Mouse (Mus musculus) right cerebral cortex, adult 2 months (tissue): ENCODE data around the gene Tmem94.
"Not testable (repeated sequence)": the region's sequence is repeated elsewhere in the genome, so short reads cannot be mapped to it uniquely, and the experiment has no call there.

Source experiments
- DNase-seq, 2 experiments: peaks; one replicate each; pipeline ENCODE4 v3.0.0; 2021 to 2022; ENCODE audit warnings: low spot score in 2 of 2

The Tmem94 gene

DNA sequence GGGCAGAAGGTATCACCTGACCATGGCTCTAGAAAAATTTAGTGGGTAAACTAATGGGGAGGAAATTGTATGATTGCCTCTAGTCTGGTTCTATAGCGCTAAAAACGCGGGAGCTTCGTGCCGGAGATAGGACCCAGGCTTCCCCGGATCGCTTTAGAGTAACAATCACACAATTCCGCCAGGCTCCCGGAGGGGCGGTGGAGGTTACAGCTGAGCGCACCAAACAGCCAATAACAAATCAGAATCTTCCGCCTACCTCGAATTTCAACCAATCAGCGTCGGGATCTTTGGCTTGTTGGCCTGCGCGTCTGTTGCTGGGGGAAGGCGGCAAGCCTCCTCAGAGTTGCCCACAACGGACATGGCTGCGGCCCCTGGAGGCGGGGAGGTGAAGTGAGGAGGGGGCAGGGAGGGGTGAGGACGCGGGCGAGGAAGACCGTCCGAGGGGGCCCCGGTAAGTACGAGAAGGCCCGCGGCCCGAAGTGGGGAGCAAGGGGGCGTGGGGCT is at the start of gene Tmem94:
Gene Tmem94 (plus strand): TSS at position 331 of the 504 bp plus-strand sequence.
- DNase-seq = peak; percentile 96 to 99

DNA sequence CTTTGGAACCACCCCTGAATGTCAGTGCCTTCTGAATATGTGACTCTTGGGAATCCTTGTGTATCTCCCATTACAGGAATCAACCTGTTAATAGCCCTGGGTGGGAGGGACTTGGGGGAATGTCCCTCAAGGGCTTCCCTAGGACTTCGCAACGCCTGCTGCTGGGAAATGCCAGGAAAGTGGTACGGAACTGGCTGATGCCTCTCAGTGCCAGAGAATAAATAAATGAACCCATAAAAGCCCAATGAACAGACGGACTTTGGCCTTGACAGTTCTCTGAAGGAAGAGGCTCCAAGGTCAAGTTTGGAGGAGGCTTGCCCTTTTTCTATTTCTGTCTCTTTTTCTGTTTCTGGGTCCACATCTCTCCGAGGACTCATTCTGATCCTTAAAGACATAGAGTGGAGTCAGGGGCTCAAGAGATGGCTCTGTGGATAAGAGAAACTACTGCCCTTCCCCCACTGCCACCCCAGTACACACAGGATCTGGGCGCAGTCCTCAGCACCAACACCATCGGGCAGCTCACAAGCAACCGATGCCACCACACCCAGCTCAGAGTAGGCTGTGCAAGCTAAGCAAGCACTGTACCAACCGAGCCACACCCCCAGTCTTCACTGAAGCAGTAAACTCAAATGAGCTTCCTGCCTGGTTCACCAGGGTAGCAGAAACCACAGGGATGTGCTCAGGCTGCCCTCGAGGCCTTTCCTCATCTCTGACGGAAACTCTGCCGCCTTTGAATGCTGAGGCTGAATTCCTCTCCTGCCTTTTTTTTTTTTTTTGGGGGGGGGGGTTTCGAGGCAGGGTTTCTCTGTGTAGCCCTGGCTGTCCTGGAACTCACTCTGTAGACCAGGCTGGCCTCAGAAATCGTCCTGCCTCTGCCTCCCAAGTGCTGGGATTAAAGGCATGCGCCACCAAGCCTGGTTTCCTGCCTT is 48.6 kb upstream of the Tmem94 start:
- DNase-seq = no peak

DNA sequence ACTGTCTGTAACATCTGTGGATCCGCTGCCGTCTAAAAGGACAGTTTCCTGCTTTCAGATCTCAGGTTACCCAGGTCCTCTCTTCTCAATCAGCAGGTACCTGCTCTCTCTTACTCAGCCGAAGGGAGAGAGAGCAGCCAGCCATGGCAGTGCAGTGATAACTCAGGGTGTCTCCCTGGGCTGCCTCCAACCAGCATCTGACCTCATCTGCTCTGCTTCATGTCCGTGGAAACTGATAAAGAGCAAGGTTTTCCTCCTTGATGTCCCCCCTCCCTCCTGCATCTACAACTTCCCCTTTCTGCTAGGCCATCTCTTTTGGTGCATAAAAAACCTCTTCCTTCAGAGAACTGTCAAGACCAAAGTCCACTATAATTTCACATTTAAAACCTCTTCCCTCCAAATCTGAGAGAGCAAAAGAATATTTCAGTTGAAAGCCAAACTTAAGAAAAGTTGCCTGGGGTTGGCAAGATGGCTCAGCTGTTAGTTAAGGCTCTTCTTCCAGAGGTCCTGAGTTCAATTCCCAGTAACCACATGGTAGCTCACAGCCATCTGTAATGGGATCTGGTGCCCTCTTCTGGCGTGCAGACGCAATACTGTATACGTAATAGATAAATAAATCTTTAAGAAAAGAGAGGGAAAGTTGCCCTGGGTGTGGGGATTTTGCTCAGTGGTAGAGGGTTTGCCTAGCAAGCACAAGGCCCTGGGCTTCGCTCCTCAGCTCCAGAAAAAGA is 47.4 kb upstream of the Tmem94 start:
- DNase-seq = no peak

DNA sequence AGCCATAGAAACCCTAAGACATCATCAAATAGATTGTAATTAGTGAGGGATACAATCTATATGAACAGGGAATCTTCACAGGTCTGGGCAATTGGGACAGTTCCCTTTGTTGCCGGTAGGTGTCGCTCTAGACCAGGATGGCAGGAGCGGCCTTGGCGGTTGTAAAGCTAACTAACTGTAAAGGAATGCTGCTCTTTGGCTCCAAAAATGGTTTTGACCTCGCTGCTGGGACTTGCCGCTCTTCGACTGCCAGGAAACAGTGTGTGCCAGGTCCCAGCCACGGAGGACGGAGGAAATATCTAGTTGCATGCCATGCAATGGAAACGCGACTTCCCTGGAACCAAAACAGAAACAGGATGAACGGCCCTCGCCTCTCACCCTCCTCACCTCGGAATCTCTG is 42.6 kb upstream of the Tmem94 start:
- peak; percentile 88 to 91 for DNase-seq

DNA sequence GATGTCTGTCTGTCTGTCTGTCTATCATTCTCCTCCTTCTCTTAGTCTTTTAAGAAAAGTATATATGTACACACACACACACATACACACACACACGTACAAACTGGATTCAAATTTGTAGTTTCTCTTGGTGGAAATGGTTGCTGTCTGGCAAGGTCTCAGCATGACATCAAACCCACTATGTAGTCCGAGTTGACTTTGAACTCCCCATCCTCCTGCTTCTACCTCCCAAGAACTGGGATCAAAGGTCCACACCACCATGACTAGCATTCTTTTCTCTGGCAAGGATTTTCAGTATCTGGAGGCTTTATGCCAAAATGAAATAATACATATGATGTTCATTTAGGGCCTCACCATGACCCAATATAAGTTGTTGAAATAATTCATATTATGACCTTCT is 42.0 kb upstream of the Tmem94 start:
- DNase-seq = no peak

DNA sequence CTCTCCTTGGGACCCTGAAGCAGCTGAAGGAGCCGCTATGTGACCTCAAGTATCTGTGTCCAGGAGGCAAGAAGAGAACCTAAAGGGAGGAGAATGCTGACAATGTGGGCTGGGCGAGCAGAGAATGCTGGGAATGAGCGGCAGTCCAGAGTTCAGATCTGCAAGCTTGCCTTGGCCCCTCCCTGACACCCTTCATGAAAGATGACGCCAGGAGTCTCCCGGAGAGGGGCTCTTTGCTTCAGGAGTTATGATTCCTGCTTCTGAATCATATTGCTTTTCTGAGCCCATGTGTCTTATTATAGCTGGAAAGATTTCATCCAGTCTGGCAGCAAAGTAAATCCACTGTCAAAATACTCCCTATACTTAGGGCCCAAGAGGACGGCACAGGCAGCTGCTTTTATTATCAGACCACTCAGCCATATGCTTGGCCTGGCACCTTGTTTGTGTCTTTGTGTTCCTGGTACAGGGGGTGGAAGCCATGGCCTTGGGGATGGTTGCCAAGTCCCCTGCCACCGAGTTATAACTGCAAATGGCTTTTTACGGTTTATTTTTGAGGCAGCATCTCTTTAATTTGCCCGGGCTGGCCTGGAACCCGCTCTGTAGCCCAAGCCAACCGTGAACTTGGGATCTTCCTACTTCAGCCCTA is 31.1 kb upstream of the Tmem94 start:
- DNase-seq = peak; percentile 14 to 25

DNA sequence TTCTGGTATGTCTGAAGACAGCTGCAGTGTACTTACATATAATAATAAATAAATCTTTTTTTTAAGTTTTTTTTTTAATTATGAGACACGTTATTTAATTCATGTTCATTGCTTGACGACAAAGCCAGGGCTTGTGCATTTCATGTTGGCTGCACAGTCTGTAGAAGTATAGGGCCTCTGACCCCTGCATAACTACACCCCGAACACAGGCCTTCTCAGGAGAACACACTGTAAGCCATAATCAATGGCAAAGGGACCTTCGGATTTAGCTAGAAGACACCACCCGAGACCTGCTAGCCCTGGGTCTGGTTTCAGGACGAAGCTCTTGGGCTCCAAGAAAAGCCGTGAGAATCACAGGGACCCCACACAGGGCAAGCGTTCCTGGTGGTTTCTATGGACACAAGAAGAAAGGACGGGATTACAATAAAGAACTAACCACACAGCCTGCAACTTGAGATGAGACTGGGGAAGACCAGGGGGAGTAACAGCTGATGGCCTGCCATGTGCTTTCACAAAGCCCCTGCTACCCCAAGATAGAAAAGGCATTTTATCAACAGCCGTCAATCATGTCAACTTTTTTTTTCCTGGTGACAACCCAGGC is 27.5 kb upstream of the Tmem94 start:
- no peak for DNase-seq

DNA sequence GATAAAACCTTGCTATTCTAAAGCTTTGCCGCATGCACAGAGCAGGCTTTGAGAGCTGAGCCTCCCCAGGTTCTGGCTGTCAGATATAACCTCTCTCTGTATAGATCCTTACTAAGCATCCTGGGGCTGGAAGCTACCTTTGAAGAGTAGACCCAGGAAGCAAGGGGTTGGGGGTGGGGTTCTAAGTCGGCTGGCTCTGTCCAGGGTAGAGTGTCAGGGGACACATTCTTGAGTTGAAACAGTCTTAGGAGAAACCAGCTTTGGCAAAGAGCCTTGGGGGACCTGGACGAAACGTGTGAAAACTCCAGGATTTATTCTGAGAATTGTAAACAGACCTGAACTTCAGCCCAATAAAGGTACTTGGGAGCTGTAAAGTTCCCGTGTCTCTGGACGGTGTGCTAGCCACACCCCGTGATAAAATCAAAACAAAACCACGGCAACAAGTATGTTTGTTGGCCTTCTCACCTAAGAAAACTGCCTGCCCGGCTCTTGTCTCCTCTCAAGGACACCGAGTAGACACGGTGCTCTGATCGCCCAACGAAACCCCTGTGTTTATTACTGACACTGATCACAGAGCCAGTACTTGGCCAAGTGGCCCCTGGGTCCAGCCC is 26.9 kb upstream of the Tmem94 start:
- no peak for DNase-seq

DNA sequence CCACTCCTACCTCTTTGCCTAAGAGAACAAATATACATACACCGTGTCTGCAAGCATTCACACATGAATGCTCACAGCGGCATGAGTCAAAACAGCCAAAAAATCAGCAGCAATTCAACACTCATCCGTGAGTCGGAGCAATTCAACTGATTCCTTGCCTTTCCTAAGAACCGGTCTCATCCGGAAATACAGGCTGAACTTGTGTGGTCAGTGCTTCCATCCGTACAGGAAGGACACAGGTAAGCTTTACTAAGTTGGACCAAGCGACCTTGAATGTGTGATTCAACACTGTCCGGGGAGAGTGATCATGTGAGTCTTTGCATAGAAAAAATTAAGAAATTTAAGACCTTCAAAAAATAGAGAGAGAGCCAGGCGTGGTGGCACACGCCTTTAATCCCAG is 24.2 kb upstream of the Tmem94 start:
- DNase-seq = no peak

DNA sequence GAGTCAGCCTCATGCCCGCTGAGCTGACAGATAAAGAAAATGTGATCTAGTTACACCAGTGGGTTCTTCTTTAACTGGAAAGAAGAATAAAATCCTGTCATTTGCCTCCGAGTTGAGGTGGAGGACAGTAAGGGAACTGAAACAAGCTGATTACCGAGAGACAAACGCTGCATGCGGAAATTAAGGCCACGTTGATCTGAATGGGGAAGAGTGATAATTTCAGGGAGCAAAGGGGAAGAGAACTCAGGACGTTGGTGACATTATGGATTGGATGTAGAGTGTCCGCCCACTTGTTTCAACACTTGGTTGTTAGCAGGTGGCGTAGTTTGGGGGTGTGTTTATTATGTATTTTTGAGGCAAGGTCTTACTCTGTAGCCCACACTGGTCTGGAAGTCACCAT is 22.3 kb upstream of the Tmem94 start:
- no peak for DNase-seq

DNA sequence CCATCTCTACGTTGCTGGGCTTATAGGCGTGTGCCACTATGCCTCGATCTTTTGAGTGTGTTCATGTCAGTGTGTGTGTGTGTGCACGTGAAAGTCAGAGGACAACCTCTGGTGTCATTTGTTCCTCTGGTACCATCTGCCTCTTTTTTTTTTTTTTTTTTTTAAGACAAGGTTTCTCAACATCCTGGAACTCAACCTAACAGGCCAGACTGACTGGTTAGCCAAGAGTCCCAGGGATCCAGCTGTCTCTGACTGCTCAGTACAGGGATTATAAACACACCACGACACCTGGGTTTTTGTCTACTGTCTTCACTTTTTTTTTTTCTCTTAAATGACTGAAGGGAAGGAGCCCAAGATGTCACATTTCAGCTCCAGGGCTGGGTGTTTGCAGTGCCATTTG is 20.8 kb upstream of the Tmem94 start:
- DNase-seq = no peak

DNA sequence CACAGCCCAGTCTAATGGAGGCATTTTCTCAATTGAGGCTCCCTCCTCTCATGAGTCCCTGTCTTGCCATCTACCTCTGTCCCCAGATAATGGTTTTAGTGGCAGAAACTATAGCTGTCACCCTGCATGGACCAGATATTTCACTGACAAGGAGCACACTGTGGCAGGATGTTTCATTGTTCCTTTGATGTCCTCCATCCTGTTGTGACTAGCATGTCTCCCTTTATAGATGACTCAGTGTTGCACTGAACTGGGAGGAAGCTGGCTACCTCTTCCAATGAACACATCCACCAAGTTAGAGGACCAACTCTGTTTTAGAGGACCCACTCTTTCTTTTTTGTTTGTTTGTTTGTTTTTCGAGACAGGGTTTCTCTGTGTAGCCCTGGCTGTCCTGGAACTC is 19.1 kb upstream of the Tmem94 start:
- no peak for DNase-seq

DNA sequence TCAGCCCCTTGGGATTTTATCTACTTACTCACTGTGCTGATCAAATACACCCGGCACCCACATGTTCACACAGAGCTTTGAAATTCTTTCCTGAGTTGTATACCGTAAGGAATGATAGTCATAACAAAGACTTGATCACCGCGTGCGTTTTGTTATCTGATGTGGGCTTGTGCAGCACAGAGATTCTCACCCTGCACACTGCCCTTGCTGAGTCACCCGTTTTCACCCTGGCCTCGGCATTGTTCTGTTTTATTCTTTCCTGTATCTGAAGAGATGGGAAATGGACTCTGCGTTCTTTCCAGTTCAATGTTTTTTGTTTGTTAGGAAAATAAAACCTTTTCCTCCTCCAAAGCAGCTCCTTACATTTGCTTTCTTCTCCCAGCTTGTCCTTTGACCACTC is 18.5 kb upstream of the Tmem94 start:
- DNase-seq = no peak

DNA sequence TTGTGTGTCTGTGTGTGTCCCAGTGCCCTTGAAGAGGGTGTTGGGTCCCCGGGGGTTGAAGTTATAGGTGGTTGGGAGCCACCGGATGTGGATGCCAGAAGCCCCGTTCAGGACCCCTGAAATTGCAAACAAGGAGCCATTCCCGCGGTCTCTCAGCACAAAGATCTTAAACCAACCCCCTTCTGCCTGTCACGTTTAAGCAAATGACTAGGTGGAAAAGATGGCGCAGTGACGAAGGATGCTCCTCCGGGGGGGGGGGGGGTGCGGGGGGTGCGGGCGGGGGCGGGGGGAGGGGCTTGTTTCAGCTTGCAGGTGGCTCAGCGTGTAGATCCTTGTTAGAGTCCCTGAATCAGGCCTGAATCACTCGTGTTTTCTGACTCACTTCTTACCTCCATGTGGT is 17.9 kb upstream of the Tmem94 start:
- no peak for DNase-seq

DNA sequence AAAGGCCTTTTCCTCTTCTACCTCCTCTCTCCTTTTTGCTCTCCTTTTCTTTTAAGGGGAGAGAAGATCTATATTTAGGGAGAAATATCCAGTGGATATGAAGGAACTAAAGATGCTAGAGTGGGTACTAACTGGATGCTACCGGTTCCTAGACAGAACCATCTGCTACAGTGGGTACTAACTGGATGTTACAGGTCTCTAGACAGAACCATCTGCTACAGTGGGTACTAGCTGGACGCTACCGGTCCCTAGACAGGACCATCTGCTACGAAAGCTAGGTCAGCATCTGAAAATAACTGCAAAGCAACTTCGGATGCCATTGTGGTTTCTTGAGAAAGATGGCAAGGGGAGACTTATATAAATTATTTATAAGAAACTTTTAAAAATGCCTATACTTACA is 15.4 kb upstream of the Tmem94 start:
- DNase-seq = no peak

DNA sequence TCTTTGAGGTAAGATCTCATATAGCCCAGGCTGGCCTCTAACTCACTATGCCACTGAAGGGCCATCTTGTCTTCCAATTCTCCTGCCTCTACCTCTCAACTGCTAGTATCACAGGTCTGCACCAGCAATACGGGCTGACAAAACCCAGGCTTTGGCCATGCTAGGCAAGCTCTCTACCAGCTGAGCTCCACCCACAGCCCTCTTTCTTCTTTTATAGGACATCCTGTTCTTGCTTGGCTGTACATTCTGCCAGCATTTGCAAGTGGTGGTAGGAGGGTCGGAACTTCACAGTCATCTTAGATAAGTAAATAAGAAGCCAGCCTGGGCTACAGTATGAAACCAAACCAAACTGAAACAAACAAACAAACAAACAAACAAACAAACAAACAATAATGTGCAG is 13.5 kb upstream of the Tmem94 start:
- no peak for DNase-seq

DNA sequence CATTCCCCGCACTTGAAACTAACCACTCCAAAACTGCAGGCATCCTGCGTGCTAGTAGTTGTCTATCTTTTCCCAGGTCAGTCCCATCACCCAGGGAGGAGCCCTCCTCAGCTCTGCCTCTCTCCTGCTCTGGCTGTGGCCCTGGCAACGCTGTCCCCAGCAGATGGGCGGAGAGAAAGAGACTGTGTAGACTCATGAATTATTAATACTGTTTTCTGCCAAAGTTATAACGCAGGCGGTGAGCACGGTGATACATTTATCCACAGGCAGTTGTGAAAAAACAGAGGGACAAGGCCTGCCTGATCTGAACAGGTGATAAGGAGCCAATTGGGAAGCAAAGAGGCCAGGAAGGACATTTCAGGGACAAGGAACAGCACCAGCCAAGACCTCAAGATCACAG is 12.6 kb upstream of the Tmem94 start:
- no peak for DNase-seq

DNA sequence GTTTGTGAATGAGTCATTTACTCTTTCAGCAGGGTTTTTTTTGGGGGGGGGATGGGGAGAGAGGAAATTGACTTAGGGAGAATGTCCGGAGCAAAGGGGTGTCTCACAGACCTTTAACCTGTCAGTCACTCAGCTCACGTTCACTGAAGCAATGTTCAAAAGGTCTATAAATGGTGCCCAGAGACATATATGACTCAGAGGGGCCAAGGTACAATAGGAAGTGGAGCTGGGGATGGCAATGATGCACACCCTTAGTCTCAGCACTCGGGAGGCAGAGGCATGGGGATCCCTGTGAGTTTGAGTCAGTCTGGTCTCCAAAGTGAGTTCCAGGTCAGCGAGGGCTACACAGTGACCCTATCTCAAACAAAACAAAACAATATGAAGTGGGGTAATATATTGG is 11.7 kb upstream of the Tmem94 start:
- DNase-seq = no peak

DNA sequence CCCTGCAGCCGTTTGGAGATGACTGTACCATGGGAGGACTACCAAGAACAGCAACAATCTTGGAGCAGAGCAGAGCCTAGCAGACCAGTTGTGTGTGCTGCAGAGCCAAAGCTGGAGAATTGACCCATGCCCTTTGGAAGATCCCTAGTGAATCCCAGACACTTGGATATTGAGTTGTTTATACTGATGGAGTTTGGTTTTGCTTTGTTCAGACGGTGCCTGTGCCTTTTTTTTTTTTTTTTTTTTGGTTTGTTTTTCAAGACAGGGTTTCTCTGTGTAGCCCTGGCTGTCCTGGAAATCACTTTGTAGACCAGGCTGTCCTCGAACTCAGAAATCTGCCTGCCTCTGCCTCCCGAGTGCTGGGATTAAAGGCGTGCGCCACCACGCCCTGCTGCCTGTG is 3.1 kb upstream of the Tmem94 start:
- not testable (repeated sequence) for DNase-seq

DNA sequence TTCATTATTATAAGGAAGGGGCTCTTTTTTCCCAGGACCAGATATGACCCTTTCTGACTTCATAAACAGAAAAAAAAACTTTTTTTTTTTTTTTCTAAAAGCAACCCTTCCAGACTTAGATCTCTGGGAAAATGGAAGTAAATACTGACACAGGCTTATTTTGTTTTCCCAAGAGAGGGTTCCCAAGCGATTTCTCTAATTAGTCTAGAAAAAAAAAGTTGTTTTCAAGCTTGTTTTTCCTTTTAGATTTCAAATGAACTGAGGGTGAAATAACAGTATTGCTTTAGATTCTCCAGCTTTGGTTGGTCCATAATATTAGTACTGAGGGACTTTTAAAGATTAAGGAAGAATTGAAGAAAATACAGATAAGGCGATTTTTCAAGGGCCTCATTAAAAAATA is 535 bp upstream of the Tmem94 start:
- no peak for DNase-seq

DNA sequence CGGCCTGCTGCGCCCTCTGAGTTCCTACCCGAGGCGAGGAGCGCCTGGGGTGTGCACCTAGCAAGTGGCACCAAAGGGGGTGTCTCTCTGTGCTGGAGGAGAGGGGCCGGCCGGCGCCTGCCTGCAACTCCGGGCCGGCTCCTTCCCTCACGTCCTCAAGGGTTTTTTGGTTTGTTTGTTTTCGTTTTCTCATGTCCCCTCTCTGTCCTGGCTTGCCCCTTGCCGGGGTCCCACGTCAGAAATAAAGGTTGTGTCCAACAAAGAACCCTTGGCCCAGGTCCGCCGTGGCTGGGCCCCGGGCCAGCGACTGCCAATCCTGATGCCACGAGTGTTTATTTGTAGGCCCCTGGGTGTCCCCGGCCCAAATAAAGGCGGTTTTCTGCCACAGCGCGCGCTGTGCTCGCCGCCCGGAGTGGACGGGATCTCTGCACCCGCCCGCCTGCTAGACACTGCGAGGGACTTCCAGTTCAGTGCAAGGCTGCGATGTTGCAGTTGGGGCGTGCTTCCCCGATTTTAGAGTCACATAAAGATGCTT is 441 bp downstream of the Tmem94 start:
- DNase-seq = peak in 1 of 2 experiments; percentile 68
